Mouse (Mus musculus): ENCODE results near the gene Sprtn. TPM values are rescaled to one million over a fixed set of nuclear protein-coding genes. Genes with fewer than 3 reads are reported as not detected.

Sprtn gene
- polyA plus RNA-seq, 1 experiment from 2014 or later: 7.1 TPM

DNA sequence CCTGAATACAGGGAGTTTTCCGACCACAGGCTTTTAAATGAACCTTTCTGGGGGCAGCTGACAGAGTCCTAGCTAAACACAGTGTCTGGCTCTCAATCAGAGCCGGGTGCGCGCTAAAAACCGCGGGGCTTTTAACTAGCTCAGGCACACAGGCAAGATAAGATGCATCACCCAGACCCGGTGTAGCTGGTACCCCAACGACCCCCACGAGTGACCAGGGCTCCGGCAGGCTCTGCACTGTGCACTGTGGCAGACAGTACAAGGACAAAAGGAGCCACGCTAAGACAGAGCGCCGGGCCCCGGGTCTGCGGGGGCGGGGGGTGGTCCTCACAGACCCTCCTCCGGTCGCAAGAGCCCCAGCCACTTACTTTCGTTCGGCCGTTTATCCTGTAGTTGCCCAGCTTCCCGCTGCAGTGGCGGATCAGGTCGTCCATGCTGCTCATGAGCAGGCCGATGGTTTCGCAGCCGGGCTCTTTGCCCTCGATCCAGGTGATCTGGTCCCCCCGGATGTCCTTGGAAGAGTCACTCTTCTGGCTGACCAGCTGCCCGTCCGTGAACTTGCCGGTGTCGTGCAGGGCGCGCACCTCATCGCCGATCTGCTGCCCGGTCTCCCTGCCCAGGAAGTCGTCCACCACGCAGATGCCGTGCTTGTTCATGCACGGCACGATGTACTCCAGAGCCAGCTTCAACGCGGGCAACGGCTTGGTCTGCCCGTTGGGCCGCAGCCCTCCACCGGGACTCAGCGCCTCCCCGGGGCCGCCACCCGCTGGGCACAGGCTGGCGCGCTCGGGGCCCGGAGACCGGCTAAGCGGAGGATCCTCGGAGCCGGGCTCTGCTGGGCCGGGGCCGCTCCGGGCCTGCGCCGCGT, 50.4 kb downstream of the Sprtn start:
- Histone ChIP-seq H3K27ac (ENCODE audit: low read depth, low read length) (peak overlapping the region; percentile 95), H3K4me1 (ENCODE audit: control insufficient read depth, insufficient read depth, low read length) (peaks cover 34% of the 10 kb centered on the region), H3K4me3 (ENCODE audit: low read depth, low read length) (peak overlapping the region; percentile 96), H3K9ac (ENCODE audit: low read depth, low read length) (peak overlapping the region; percentile 87), H3K27me3 (ENCODE audit: control insufficient read depth, insufficient read depth, low read length) (no peaks in the 10 kb centered on the region), H3K36me3 (ENCODE audit: control insufficient read depth, insufficient read depth, low read length) (no peaks in the 10 kb centered on the region), H3K9me3 (replicated peaks; ENCODE audit: control insufficient read depth, low read length) (no peaks in the 10 kb centered on the region), H3K4me2 (peak overlapping the region; percentile 85)
- ATAC-seq (replicated peaks; ENCODE audit: insufficient number of reproducible peaks, low FRiP score, low TSS enrichment): 0 out of 2 replicates have a peak, but pooled peaks have one; percentile 6
- WGBS (ENCODE audit: insufficient replicate concordance): under 1% methylated on average over 67 of the region's 67 CpGs

DNA sequence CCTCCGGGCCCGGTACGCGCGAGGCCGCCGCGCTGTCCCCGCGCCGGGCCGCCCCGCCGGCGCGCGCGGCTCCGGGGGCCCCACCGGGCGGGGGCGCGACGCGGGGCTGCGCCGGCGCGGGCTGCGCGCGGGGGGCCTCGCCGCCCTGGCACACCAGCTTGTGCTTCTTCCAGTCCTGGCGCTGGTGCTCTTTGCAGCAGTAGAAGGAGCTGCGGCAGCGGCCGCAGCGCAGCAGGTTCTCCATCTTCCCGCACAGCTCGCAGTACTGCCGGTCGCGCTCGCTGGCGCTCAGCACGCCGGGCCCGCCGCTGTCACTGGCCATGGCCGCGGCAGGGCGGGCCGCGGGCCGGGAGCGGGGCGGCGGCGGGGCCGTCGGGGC, 51.0 kb downstream of the Sprtn start:
- Histone ChIP-seq H3K9me3 (replicated peaks; ENCODE audit: control insufficient read depth, low read length) (no peaks in the 10 kb centered on the region), H3K27me3 (ENCODE audit: control insufficient read depth, insufficient read depth, low read length) (no peaks in the 10 kb centered on the region), H3K4me2 (peak overlapping the region; percentile 85), H3K36me3 (ENCODE audit: control insufficient read depth, insufficient read depth, low read length) (no peaks in the 10 kb centered on the region), H3K27ac (ENCODE audit: low read depth, low read length) (peak overlapping the region; percentile 95), H3K4me3 (ENCODE audit: low read depth, low read length) (peak overlapping the region; percentile 96), H3K4me1 (ENCODE audit: control insufficient read depth, insufficient read depth, low read length) (peaks cover 34% of the 10 kb centered on the region), H3K9ac (ENCODE audit: low read depth, low read length) (peak overlapping the region; percentile 87)
- 0% methylated on average over 10 of the region's 62 CpGs for WGBS (ENCODE audit: insufficient replicate concordance)
- ATAC-seq (replicated peaks; ENCODE audit: insufficient number of reproducible peaks, low FRiP score, low TSS enrichment): peak; percentile 18; the same call in 1 of the 2 replicates

DNA sequence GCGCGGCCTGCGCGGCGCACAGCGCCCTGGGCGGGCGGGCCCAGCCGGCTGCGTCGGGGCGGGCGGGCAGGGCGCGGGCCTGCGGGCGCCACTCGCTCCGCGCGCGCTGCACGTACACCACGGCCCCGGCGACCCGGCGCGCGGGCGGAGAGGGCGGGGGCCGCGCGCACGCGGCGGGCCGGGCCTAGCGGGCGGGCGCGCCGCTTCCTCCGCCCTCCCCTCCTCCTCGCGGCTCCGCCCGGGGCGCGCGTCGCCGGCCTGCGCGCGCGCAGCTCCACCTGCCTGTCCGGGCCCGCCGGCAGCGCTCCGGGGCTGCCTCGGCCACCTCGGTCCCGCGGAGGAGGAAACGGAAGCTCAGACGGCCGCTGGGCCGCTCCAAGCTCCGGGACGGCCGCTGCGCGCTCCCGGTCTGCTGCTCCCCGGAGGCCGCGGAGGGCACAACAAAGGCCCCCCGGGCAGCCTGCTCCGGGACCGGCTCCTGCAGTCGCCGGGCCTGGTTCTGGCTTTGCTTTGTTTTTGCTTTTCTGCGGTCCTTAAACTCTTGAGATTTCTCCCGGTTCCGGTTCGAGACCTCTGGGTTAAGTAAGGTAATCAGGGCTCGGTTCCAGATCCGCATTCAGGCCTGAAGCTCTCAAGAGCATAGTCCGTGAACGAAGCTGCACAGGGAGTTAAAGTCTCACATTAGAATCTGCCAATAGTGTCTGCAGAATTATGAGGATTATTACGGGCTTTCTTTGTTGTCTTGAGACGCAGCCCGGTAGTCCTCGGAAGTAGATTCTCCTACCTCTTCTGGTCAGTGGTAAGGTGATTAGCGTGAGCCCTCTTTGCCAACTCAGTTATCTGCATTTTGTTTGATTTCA, 51.8 kb downstream of the Sprtn start, which contains the start of gene Egln1:
Egln1 (minus strand) TSS at position 116 of the 860 bp plus-strand sequence.
- WGBS (ENCODE audit: insufficient replicate concordance): 1% methylated on average over 34 of the region's 98 CpGs
- H3K9me3 ChIP-seq (replicated peaks; ENCODE audit: control insufficient read depth, low read length): no peaks in the 10 kb centered on the region
- peak within 1 kb of the TSS; percentile 85 for H3K4me2 ChIP-seq
- peaks cover 32% of the 10 kb centered on the region for H3K4me1 ChIP-seq (ENCODE audit: control insufficient read depth, insufficient read depth, low read length)
- H3K27ac ChIP-seq (ENCODE audit: low read depth, low read length): peak within 1 kb of the TSS; percentile 95
- peak within 1 kb of the TSS; percentile 87 for H3K9ac ChIP-seq (ENCODE audit: low read depth, low read length)
- peak within 1 kb of the TSS; percentile 96 for H3K4me3 ChIP-seq (ENCODE audit: low read depth, low read length)
- no peaks in the 10 kb centered on the region for H3K36me3 ChIP-seq (ENCODE audit: control insufficient read depth, insufficient read depth, low read length)
- H3K27me3 ChIP-seq (ENCODE audit: control insufficient read depth, insufficient read depth, low read length): no peaks in the 10 kb centered on the region
- ATAC-seq (replicated peaks; ENCODE audit: insufficient number of reproducible peaks, low FRiP score, low TSS enrichment): peak; percentile 88

- Histone ChIP-seq H3K9ac (ENCODE audit: low read depth, low read length) (peak overlapping the region; percentile 87), H3K4me3 (ENCODE audit: low read depth, low read length) (peak overlapping the region; percentile 96), H3K27me3 (ENCODE audit: control insufficient read depth, insufficient read depth, low read length) (no peaks in the 10 kb centered on the region), H3K27ac (ENCODE audit: low read depth, low read length) (peak overlapping the region; percentile 95), H3K36me3 (ENCODE audit: control insufficient read depth, insufficient read depth, low read length) (no peaks in the 10 kb centered on the region), H3K4me2 (peak overlapping the region; percentile 85), H3K9me3 (replicated peaks; ENCODE audit: control insufficient read depth, low read length) (no peaks in the 10 kb centered on the region), H3K4me1 (ENCODE audit: control insufficient read depth, insufficient read depth, low read length) (peaks cover 29% of the 10 kb centered on the region)
- no peak for ATAC-seq (replicated peaks; ENCODE audit: insufficient number of reproducible peaks, low FRiP score, low TSS enrichment)
- WGBS (ENCODE audit: insufficient replicate concordance): 35% methylated on average over 10 of the region's 10 CpGs
These were observed 52.4 kb downstream of the Sprtn start for GRCm38 (mm10) chr8:124950069-124950456.

DNA sequence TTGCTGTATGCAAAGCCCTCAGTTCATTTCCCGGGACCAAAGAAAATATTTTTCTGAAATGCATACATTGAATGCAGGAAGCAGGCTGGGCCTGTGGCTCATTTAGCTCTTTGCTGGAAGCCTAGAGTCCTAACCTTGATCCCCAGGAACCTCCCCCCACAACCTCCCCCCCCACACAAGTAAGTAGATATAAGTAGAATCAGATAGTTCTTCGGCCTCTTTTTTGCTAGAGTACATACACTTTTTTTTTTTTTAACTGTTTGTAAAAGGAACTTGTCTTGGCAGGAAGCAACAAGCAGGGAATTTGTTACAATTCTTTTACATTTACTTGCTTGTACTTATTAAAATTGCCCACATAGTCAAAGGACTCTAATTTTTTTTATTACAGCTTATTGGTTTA, 53.2 kb downstream of the Sprtn start:
- Histone ChIP-seq H3K9me3 (replicated peaks; ENCODE audit: control insufficient read depth, low read length) (no peaks in the 10 kb centered on the region), H3K27me3 (ENCODE audit: control insufficient read depth, insufficient read depth, low read length) (no peaks in the 10 kb centered on the region), H3K9ac (ENCODE audit: low read depth, low read length) (no peak overlapping the region), H3K27ac (ENCODE audit: low read depth, low read length) (no peak overlapping the region), H3K4me3 (ENCODE audit: low read depth, low read length) (0 out of 2 replicates have a peak overlapping the region, but pooled peaks have one; percentile 96), H3K4me1 (ENCODE audit: control insufficient read depth, insufficient read depth, low read length) (peaks cover 22% of the 10 kb centered on the region), H3K36me3 (ENCODE audit: control insufficient read depth, insufficient read depth, low read length) (no peaks in the 10 kb centered on the region), H3K4me2 (peak overlapping the region; percentile 85)
- WGBS (ENCODE audit: insufficient replicate concordance): 70% methylated on average over 2 of the region's 2 CpGs
- ATAC-seq (replicated peaks; ENCODE audit: insufficient number of reproducible peaks, low FRiP score, low TSS enrichment): no peak

- Histone ChIP-seq H3K4me1 (ENCODE audit: control insufficient read depth, insufficient read depth, low read length) (peaks cover 12% of the 10 kb centered on the region), H3K9me3 (replicated peaks; ENCODE audit: control insufficient read depth, low read length) (no peaks in the 10 kb centered on the region), H3K27me3 (ENCODE audit: control insufficient read depth, insufficient read depth, low read length) (no peaks in the 10 kb centered on the region), H3K36me3 (ENCODE audit: control insufficient read depth, insufficient read depth, low read length) (no peaks in the 10 kb centered on the region), H3K27ac (ENCODE audit: low read depth, low read length) (no peak overlapping the region), H3K4me3 (ENCODE audit: low read depth, low read length) (no peak overlapping the region), H3K9ac (ENCODE audit: low read depth, low read length) (no peak overlapping the region), H3K4me2 (no peak overlapping the region)
- ATAC-seq (replicated peaks; ENCODE audit: insufficient number of reproducible peaks, low FRiP score, low TSS enrichment): no peak
- WGBS (ENCODE audit: insufficient replicate concordance): 67% methylated on average over 7 of the region's 7 CpGs
These were observed 55.5 kb downstream of the Sprtn start for GRCm38 (mm10) chr8:124953188-124953587.

DNA sequence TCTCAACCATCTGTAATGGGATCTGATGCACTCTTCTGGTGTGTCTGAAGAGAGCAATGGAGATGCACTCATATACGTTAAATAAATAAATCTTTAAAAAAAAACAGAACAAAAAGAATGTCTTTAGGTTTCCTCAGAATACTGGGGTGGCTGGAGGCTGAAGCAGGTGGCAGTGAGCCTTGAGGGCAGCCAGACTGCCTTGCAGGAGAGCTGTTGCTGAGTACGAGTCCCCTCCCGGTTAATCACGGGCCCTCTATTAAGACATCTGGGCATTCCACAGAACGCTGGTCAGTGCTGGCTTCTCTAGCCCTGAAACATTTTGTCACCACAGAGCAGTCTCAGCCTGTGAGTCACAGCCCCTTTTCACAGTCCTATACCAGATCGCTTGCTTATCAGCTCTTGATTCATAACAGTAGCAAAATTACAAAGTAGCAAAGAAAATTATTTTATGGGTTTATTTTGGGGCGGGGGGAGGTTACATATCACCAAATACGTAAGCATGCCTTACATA, 56.9 kb downstream of the Sprtn start:
- Histone ChIP-seq H3K27me3 (ENCODE audit: control insufficient read depth, insufficient read depth, low read length) (no peaks in the 10 kb centered on the region), H3K27ac (ENCODE audit: low read depth, low read length) (no peak overlapping the region), H3K9me3 (replicated peaks; ENCODE audit: control insufficient read depth, low read length) (no peaks in the 10 kb centered on the region), H3K4me1 (ENCODE audit: control insufficient read depth, insufficient read depth, low read length) (peaks cover 21% of the 10 kb centered on the region), H3K4me3 (ENCODE audit: low read depth, low read length) (no peak overlapping the region), H3K9ac (ENCODE audit: low read depth, low read length) (no peak overlapping the region), H3K36me3 (ENCODE audit: control insufficient read depth, insufficient read depth, low read length) (no peaks in the 10 kb centered on the region), H3K4me2 (no peak overlapping the region)
- ATAC-seq (replicated peaks; ENCODE audit: insufficient number of reproducible peaks, low FRiP score, low TSS enrichment): no peak
- WGBS (ENCODE audit: insufficient replicate concordance): 62% methylated on average over 8 of the region's 8 CpGs
